Mouse (Mus musculus): ENCODE data around the gene Swi5. TPM values are rescaled to one million over a fixed set of nuclear protein-coding genes. Genes with fewer than 3 reads are reported as not detected.
"Not testable (repeated sequence)": the region's sequence is repeated elsewhere in the genome, so short reads cannot be mapped to it uniquely, and the experiment has no call there.

Swi5 gene
- polyA plus RNA-seq, 1 experiment from 2014 or later = 446 TPM

DNA sequence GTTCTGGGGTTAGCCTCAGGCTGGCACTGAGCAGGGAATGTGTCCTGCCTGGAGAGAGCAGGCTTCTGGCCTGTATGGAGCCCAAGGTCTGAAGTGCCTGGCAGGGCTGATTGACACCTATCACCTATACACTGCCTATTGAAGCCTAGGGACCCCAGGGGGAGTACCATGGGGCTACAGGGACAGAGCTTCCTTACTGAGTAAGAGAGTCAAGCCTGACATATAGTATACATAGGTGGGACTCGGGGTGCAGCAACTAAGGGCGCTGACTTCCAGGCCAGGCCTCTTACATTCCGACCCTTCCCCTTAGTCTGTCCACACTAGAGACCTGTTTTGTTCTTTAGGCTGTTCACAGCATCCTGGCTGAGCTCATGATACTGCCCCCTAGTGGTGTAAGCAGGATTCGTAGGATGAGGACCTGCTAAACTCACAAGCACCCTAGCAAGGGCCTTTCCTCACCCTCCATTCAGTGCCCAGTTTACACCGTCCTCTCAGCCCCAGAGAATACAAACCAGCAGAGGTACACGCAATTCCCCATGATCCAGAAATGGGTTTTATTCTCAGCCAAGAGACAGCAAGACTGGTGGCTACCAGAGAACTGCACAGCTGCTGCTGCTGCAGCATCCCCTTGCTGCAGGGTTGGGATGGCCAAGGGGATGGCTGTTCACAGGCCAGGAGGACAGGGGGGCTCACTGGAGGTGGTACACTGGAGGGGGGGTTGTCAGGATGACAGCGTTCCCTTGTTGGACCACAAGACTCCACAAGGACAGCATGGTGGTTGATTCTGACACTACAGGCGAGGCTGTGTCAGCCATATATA is 20.3 kb upstream of the Swi5 start:
- no peaks in the 10 kb centered on the region for H3K9me3 ChIP-seq (replicated peaks)
- DNase-seq (ENCODE audit: low spot score) = peak; percentile 74
- H3K27me3 ChIP-seq (ENCODE audit: low read depth, poor library complexity, severe bottlenecking) = no peaks in the 10 kb centered on the region
- peaks cover 83% of the 10 kb centered on the region for H3K36me3 ChIP-seq
- H3K27ac ChIP-seq = peak overlapping the region; percentile 44; the same call in 1 of the 2 replicates
- peaks cover 67% of the 10 kb centered on the region for H3K4me1 ChIP-seq
- 0 out of 2 replicates have a peak overlapping the region, but pooled peaks have one; percentile 8 for H3K4me3 ChIP-seq
- 52% methylated on average over 8 of the region's 8 CpGs for WGBS

DNA sequence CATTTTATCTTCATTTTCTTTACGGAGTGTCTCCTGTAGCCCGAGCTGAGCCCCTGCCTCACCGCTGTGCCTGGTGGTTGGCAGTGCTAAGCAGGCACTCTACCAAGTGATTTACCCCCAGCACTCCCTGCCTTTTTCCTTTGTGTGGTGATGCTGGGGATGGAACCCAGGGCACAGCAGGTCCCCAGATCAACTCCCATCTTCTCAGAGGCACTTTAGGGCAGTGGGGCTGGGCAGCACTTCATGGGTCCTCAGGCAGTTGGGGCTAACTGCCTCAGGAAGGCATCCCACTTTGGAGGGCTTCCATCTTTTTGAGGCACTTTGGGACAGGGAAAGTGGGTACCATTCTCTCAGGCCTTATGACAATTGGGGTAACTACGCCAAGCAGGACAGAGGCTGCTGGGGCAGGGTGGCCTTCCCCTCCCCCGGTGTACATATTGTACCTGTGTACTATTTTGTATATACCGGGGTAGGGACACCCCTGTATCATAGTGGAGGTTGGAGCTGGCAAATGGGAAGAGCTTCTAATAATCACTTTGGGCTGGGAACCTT is 19.4 kb upstream of the Swi5 start:
- H3K36me3 ChIP-seq = peaks cover 88% of the 10 kb centered on the region
- H3K27ac ChIP-seq = no peak overlapping the region
- 91% methylated on average over 6 of the region's 6 CpGs for WGBS
- H3K27me3 ChIP-seq (ENCODE audit: low read depth, poor library complexity, severe bottlenecking) = no peaks in the 10 kb centered on the region
- no peaks in the 10 kb centered on the region for H3K9me3 ChIP-seq (replicated peaks)
- peaks cover 59% of the 10 kb centered on the region for H3K4me1 ChIP-seq
- no peak for DNase-seq (ENCODE audit: low spot score)
- H3K4me3 ChIP-seq = no peak overlapping the region

DNA sequence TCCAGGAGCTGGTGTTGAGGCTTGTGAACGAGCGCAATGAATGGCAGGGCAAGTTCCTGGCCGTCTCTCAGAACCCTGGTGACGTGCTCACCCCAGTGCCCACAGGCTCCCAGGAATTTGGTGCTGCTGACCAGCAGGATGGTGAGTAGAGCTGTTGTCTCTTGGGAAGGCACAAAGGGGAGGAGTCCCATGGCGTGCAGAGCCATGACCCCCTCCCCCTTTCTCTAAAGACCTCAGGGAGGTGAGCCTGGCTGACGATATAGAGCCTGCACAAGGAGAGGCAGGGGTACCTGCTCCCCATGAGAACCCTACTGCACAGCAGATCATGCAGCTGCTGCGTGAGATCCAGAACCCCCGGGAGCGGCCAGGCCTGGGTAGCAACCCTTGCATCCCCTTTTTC is 18.3 kb upstream of the Swi5 start:
- no peak overlapping the region for H3K4me3 ChIP-seq
- H3K4me1 ChIP-seq = peaks cover 48% of the 10 kb centered on the region
- peak overlapping the region; percentile 73; the same call in 1 of the 2 replicates for H3K27ac ChIP-seq
- H3K36me3 ChIP-seq = peaks cover 100% of the 10 kb centered on the region
- no peaks in the 10 kb centered on the region for H3K27me3 ChIP-seq (ENCODE audit: low read depth, poor library complexity, severe bottlenecking)
- 86% methylated on average over 9 of the region's 9 CpGs for WGBS
- DNase-seq (ENCODE audit: low spot score) = no peak
- no peaks in the 10 kb centered on the region for H3K9me3 ChIP-seq (replicated peaks)

DNA sequence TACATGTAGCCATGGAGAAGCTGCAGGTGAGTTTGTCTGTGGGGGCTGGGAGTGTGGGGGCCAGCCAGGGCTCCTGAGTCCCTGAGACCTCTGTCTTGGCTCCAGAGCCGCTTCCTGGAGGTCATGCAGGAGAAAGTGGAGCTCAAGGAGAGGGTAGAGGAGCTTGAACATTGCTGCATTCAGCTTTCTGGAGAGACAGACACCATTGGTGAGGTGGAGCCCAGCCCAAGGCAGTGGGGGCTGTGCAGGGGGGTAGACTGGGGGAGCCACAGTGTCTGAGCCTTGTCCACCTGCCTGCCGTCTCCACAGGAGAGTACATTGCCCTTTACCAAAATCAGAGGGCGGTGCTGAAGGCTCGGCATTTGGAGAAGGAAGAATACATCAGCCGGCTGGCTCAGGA is 17.8 kb upstream of the Swi5 start:
- Histone ChIP-seq H3K9me3 (replicated peaks) (no peaks in the 10 kb centered on the region), H3K27me3 (ENCODE audit: low read depth, poor library complexity, severe bottlenecking) (no peaks in the 10 kb centered on the region), H3K4me3 (no peak overlapping the region), H3K36me3 (peaks cover 100% of the 10 kb centered on the region), H3K27ac (peak overlapping the region; percentile 73; the same call in 1 of the 2 replicates), H3K4me1 (peaks cover 43% of the 10 kb centered on the region)
- DNase-seq (ENCODE audit: low spot score) = no peak
- WGBS = 93% methylated on average over 5 of the region's 5 CpGs

DNA sequence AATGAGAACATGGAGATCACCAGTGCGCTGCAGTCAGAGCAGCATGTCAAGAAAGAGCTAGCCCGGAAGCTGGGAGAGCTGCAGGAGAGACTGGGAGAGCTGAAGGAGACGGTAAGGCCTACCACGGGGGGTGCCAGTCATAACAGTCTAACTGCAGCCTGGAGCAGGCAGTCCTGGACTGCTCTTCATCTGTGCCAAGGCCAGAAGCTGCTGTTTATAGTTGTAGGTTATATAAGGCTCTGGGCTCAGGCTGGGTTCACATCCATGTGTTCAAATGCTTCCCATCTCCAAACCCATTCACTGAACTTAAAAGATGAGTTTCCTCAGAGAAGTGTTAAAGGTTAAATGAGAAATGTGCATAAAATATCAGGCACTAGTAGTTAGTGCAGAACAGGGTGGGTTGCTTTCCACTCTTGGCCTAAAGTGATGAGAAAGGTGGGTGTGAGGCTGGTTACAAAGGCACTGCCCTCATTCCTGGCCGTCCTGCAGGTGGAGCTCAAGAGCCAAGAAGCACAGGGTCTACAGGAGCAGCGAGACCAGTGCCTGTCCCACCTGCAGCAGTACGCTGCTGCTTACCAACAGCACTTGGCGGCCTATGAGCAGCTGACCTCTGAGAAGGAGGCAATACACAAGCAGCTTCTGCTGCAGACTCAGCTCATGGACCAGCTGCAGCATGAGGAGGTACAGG is 16.4 kb upstream of the Swi5 start:
- WGBS = 59% methylated on average over 8 of the region's 8 CpGs
- H3K27me3 ChIP-seq (ENCODE audit: low read depth, poor library complexity, severe bottlenecking) = no peaks in the 10 kb centered on the region

DNA sequence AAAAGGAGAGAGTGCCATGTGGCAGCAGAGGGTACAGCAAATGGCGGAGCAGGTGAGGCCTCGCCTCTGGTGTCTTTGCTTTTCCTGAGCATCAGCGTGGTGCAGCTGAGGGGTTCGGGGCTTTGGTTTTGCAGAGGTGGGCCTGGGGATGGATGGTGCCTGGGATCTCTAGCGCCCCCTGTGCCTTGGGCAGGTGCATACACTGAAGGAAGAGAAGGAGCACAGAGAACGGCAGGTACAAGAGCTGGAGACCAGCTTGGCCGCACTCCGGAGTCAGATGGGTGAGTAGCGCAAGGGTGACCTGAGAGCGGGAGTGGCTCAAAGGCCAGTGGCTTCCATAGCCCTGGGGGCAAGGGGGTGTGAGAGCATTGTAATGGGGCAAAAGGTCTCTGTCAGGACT is 15.1 kb upstream of the Swi5 start:
- 89% methylated on average over 10 of the region's 10 CpGs for WGBS
- H3K36me3 ChIP-seq = peaks cover 100% of the 10 kb centered on the region

More for the DNA sequence above, 16.4 kb upstream of the Swi5 start:
- DNase-seq (ENCODE audit: low spot score) = peak; percentile 85
- H3K4me3 ChIP-seq = no peak overlapping the region
- H3K27ac ChIP-seq = peak overlapping the region; percentile 73
- H3K9me3 ChIP-seq (replicated peaks) = no peaks in the 10 kb centered on the region
- peaks cover 100% of the 10 kb centered on the region for H3K36me3 ChIP-seq
- peaks cover 29% of the 10 kb centered on the region for H3K4me1 ChIP-seq

DNA sequence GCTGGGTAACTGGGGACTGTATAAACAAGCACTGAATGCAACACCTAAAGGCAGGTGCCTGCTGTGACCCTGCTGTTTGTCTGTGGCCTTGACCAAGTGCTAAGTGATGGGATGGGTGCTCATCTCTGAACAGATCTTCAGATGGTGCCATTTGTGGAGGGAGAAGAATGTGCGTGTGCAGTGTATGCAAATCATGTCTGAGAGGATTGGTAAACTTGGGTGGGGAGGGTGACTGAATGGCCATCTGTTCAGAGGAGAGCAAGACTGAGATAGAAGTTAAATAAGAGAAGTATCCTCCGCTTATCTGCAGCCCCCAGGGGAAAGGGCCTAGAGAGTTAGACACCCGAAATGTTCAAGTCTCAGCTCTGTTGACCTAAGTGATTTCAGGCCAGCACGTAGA is 11.6 kb upstream of the Swi5 start:
- Histone ChIP-seq H3K27ac (no peak overlapping the region), H3K27me3 (ENCODE audit: low read depth, poor library complexity, severe bottlenecking) (no peaks in the 10 kb centered on the region), H3K9me3 (replicated peaks) (no peaks in the 10 kb centered on the region), H3K36me3 (peaks cover 95% of the 10 kb centered on the region), H3K4me1 (peaks cover under 1% of the 10 kb centered on the region), H3K4me3 (no peak overlapping the region)
- 95% methylated on average over 4 of the region's 4 CpGs for WGBS
- no peak for DNase-seq (ENCODE audit: low spot score)

More for the DNA sequence above, 15.1 kb upstream of the Swi5 start:
- H3K27me3 ChIP-seq (ENCODE audit: low read depth, poor library complexity, severe bottlenecking) = no peaks in the 10 kb centered on the region
- peaks cover 17% of the 10 kb centered on the region for H3K4me1 ChIP-seq
- no peak overlapping the region for H3K4me3 ChIP-seq
- no peaks in the 10 kb centered on the region for H3K9me3 ChIP-seq (replicated peaks)
- H3K27ac ChIP-seq = no peak overlapping the region
- DNase-seq (ENCODE audit: low spot score) = no peak

DNA sequence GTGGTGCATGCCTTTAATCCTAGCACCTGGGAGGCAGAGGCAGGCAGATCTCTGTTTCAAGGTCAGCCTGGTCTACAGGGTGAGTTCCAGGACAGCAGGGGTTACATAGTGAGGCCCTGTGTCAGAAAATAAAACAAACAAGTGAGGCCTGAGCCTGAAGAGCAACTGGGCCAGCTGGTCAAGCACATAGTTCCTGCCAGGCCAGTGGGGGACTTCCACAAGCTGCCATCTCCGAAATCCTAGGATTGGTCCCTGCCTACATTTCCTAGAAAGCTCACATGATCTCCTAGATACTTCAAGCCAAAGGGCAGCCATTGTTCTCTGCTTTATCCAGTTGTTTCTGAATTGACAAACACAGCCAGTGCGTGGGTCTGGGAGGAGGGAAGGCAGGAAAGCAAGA is 8.0 kb upstream of the Swi5 start:
- H3K4me1 ChIP-seq; H3K4me3 ChIP-seq; H3K9me3 ChIP-seq (replicated peaks); DNase-seq (ENCODE audit: low spot score); H3K27me3 ChIP-seq (ENCODE audit: low read depth, poor library complexity, severe bottlenecking); H3K27ac ChIP-seq: not testable (repeated sequence)
- 94% methylated on average over 2 of the region's 2 CpGs for WGBS
- peaks cover 81% of the 10 kb centered on the region for H3K36me3 ChIP-seq

DNA sequence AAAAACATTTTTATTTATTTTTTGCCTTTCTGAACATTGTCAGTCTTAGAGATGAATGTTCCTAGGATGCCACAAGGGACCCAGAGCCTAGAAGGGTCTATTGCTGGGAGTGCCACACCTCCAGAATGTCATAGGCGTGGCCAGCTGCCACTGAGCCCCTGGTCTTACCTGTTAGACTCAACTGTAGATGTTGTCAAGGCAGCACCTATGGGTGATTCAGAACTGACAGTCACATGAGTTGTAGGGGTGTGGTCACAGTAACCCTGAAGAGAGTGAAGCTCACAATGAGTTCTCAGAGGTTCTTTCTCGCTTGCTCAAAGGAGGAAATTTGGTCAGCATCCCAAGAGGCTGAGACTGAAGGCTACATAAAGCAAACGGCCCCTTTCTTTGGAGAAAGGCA is 7.4 kb upstream of the Swi5 start:
- no peak overlapping the region for H3K27ac ChIP-seq
- H3K36me3 ChIP-seq = peaks cover 76% of the 10 kb centered on the region
- DNase-seq (ENCODE audit: low spot score) = no peak
- no peaks in the 10 kb centered on the region for H3K9me3 ChIP-seq (replicated peaks)
- H3K27me3 ChIP-seq (ENCODE audit: low read depth, poor library complexity, severe bottlenecking) = no peaks in the 10 kb centered on the region
- 90% methylated on average over 3 of the region's 3 CpGs for WGBS
- no peaks in the 10 kb centered on the region for H3K4me1 ChIP-seq
- no peak overlapping the region for H3K4me3 ChIP-seq

DNA sequence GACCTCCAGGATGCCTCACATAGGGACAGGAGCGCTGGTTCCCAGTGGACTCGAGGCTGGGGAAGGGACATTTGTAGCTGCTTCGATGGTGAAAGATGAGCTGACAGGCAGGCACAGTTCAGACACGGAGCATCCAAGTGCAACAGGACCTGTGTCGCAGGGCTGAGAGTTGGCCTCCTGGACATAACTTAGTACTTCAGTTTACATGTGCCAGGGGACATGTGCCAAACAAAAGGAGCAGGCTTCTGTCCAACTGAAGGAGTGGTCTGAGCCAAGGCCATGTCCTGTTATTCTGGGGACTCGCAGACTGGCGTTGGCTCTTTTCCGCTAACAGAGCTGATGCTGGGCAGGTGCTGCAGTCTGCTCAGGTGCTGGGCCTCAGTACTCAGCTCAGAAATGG is 6.5 kb upstream of the Swi5 start:
- Histone ChIP-seq H3K36me3 (peaks cover 66% of the 10 kb centered on the region), H3K4me3 (no peak overlapping the region; the same call in 1 of the 2 replicates), H3K9me3 (replicated peaks) (no peaks in the 10 kb centered on the region), H3K4me1 (peaks cover 2% of the 10 kb centered on the region), H3K27ac (no peak overlapping the region), H3K27me3 (ENCODE audit: low read depth, poor library complexity, severe bottlenecking) (no peaks in the 10 kb centered on the region)
- WGBS = 89% methylated on average over 8 of the region's 8 CpGs
- DNase-seq (ENCODE audit: low spot score) = no peak

DNA sequence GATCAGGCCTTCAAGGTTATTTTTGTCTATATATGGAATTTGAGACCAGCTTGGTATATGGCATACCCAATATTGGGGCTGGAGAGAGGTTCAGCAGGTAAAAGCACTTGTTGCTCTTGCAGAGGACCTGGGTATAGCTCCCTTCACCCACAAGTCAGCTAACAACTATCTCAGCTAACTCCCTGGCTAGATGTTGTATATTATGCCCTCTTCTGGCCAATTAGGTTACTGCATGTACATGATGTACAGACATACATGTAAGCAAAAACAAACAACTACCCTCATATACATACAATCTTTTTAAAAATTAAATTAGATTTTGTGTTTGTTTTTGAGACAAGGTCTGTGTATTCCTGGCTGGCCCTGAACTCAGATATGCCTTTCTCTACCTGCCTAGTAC is 1.7 kb upstream of the Swi5 start:
- Histone ChIP-seq H3K9me3 (replicated peaks) (no peaks in the 10 kb centered on the region), H3K27ac (no peak overlapping the region), H3K36me3 (peaks cover 39% of the 10 kb centered on the region), H3K27me3 (ENCODE audit: low read depth, poor library complexity, severe bottlenecking) (no peaks in the 10 kb centered on the region), H3K4me1 (peaks cover 20% of the 10 kb centered on the region), H3K4me3 (peak overlapping the region; percentile 95)
- no peak for DNase-seq (ENCODE audit: low spot score)

DNA sequence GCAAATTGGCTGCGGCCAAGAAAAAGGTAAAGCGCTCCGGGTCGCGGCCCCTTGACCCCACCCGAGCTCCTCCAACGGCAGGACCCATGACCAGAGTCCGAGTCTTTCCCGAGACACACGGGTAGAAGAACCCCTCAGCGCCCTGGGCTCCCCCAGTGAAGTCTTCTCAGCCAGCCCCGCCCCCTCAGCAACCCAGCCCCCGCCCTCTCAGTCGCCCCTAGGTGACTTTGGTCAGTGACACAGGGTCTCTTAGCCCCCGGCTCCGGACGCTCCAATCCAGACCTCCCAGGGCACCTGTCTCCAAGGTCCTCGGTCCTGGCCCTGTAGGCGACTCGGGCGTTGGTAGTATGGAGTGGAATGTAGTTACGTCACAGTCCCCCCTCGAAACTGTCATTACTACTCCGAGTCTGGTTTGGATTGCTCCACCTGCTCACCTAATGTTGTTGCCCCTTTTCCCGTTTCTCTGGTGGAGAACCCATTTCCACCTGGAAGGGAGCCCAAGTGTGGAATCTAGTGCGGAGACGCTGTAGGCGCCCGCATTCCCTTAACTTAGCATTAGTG is 576 bp upstream of the Swi5 start:
- WGBS = 3% methylated on average over 28 of the region's 29 CpGs
- Histone ChIP-seq H3K36me3 (peaks cover 42% of the 10 kb centered on the region), H3K4me3 (peak overlapping the region; percentile 95), H3K27me3 (ENCODE audit: low read depth, poor library complexity, severe bottlenecking) (no peaks in the 10 kb centered on the region), H3K9me3 (replicated peaks) (no peaks in the 10 kb centered on the region), H3K27ac (peak overlapping the region; percentile 92), H3K4me1 (peaks cover 20% of the 10 kb centered on the region)
- DNase-seq (ENCODE audit: low spot score) = no peak
